Comparison of ENCODE assay signal across 9 mouse cellular contexts in the genomic region with DNA sequence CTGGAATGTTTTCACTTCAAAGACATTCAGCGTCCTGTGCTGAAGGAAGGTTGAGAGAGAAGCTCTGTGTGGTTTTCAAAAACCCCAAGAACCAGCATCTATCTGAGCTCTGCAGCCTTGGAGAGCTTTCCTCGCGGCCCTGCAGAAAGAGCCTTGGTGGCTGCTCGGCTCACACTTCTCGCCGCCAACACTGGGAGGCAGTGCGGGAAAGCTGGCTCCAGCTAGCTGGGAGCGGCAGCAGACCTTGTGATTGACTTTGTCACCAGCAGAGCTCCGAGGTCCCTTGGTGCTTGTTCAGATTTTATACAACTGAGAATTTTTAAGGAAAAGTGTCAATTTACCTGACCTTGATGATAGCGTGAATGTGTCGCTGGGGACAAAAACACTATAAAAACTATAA.
DNase-seq lines count a peak whose midpoint lies in the region; ATAC-seq and TF ChIP-seq lines count a peak whose summit lies in the region.
"Had no signal": no experiment of that assay in that cellular context is flagged by ENCODE, and none has a peak within 500 bp of the region (broad histone marks: within the 10 kb centered on the region; RNA-seq: fewer than 3 reads in every experiment).

No protein-coding gene starts in this region.

- H3K36me3 ChIP-seq in heart, embryonic 15.5 days: no peaks in the 10 kb centered on the region
- no peaks in the 10 kb centered on the region for H3K36me3 ChIP-seq in heart, embryonic 12.5 days
- H3K36me3 ChIP-seq: liver, embryonic 13.5 days had no signal

- peak; percentile 61 to 75 for DNase-seq in cerebellum, postnatal 25 days
- DNase-seq in frontal cortex, postnatal 25 days (ENCODE audit: low spot score in 2 of 2): peak; percentile 31 to 38
- peak; percentile 55 for DNase-seq in kidney, postnatal 14 days
- peak; percentile 11 for DNase-seq in lung, adult 2 months
- peak; percentile 81 for DNase-seq in retina, embryonic 14.5 days (ENCODE audit: low spot score)
- DNase-seq in MN1 (ENCODE audit: low spot score): no peak
- DNase-seq: liver, embryonic 13.5 days had no signal

- WGBS in heart, embryonic 15.5 days: 13% methylated on average over 11 of the region's 11 CpGs
- 8% methylated on average over 11 of the region's 11 CpGs for WGBS in heart, embryonic 12.5 days
- 11% methylated on average over 11 of the region's 11 CpGs for WGBS in lung, adult 2 months

- H3K9me3 ChIP-seq in heart, embryonic 15.5 days (replicated peaks): no peaks in the 10 kb centered on the region
- H3K9me3 ChIP-seq in heart, embryonic 12.5 days (replicated peaks): no peaks in the 10 kb centered on the region
- H3K9me3 ChIP-seq: liver, embryonic 13.5 days had no signal

- peaks cover 17% of the 10 kb centered on the region; the same call in 1 of the 2 replicates for H3K27me3 ChIP-seq in heart, embryonic 15.5 days
- H3K27me3 ChIP-seq in heart, embryonic 12.5 days (replicated peaks): peaks cover 25% of the 10 kb centered on the region
- H3K27me3 ChIP-seq: liver, embryonic 13.5 days had no signal

- ATAC-seq in heart, embryonic 15.5 days (replicated peaks; ENCODE audit: insufficient number of reproducible peaks, insufficient read depth, low FRiP score, low read depth): no peak
- no peak for ATAC-seq in heart, embryonic 12.5 days (ENCODE audit: insufficient number of reproducible peaks, low FRiP score)

- TF ChIP-seq CTCF in lung, adult 2 months (IDR thresholded peaks at IDR 0.05; ENCODE audit: insufficient read depth, low read length): 0 out of 2 replicates have a peak, but pooled peaks have one; percentile 14

- H3K4me2 ChIP-seq in heart, embryonic 15.5 days: peak overlapping the region; percentile 32; the same call in 1 of the 2 replicates
- no peak overlapping the region for H3K4me2 ChIP-seq in heart, embryonic 12.5 days
- H3K4me2 ChIP-seq: liver, embryonic 13.5 days had no signal

- TF ChIP-seq POLR2A in lung, adult 2 months (IDR thresholded peaks at IDR 0.05; ENCODE audit: borderline replicate concordance, extremely low read depth, low read depth, low read length): no peak

- no peak overlapping the region for H3K4me3 ChIP-seq in heart, embryonic 15.5 days
- H3K4me3 ChIP-seq in heart, embryonic 12.5 days: no peak overlapping the region
- no peak overlapping the region for H3K4me3 ChIP-seq in lung, adult 2 months (replicated peaks; ENCODE audit: extremely low read depth, low read depth, low read length)
- H3K4me3 ChIP-seq: liver, embryonic 13.5 days had no signal

- no peak overlapping the region for H3K9ac ChIP-seq in heart, embryonic 15.5 days
- no peak overlapping the region for H3K9ac ChIP-seq in heart, embryonic 12.5 days
- H3K9ac ChIP-seq: liver, embryonic 13.5 days had no signal

- no peaks in the 10 kb centered on the region for H3K4me1 ChIP-seq in heart, embryonic 15.5 days (replicated peaks)
- H3K4me1 ChIP-seq in heart, embryonic 12.5 days (replicated peaks): no peaks in the 10 kb centered on the region
- H3K4me1 ChIP-seq in lung, adult 2 months (ENCODE audit: control insufficient read depth, insufficient read depth, low read length): no peaks in the 10 kb centered on the region
- H3K4me1 ChIP-seq: liver, embryonic 13.5 days had no signal

- no peak overlapping the region for H3K27ac ChIP-seq in heart, embryonic 15.5 days
- H3K27ac ChIP-seq in heart, embryonic 12.5 days (ENCODE audit: poor library complexity, severe bottlenecking): no peak overlapping the region
- H3K27ac ChIP-seq: liver, embryonic 13.5 days had no signal
